Mouse (Mus musculus) ES-E14 (cell line): ENCODE data around the gene Sh3kbp1.

Experiments
- CHD2 ChIP-seq: IDR thresholded peaks from 2 replicates; pipeline ENCODE4 v1.6.1; 2014; ENCODE audit warnings: mild to moderate bottlenecking, low read depth, low read length, inconsistent platforms
- HCFC1 ChIP-seq: IDR thresholded peaks from 2 replicates; pipeline ENCODE4 v1.6.1; 2012; ENCODE audit warnings: low read length, inconsistent platforms, borderline replicate concordance; ENCODE audit not compliant: insufficient read depth
- MAFK ChIP-seq: IDR thresholded peaks from 2 replicates; pipeline ENCODE4 v1.6.1; 2014; ENCODE audit warnings: mild to moderate bottlenecking, low read depth, low read length, inconsistent platforms; ENCODE audit not compliant: insufficient read depth
- ZC3H11A ChIP-seq: IDR thresholded peaks from 2 replicates; pipeline ENCODE4 v1.6.1; 2012; ENCODE audit warnings: low read depth, mild to moderate bottlenecking, inconsistent platforms, low read length, borderline replicate concordance
- ZNF384 ChIP-seq: IDR thresholded peaks from 2 replicates; pipeline ENCODE4 v1.6.1; 2012; ENCODE audit warnings: low read depth, low read length, inconsistent platforms

DNA sequence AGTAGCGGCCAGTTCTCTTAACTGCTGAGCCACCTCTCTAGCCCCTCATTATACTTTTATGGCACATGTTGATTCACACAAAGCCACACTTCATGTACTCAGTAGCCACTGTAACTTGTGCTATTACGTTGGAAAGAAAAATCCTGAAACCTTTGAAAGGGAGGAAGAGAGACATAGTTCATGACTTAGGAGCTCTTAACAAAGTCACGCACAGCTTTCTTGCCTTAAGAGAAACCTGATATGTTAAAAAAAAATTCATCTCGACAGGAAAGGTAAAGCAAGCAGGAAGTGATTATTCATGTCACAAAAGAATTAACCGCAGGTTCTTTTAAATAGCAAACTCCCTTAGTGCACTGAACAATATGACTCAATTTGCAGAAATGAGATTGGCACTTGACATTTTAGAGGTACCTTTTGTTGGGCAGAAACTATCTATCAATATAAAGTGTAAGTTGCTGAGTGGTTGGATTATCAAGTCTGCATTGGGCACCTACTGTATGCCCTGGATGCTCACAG is 51.3 kb downstream of the Sh3kbp1 start:
- TF ChIP-seq HCFC1 (no peak), ZNF384 (no peak), MAFK (no peak), CHD2 (no peak), ZC3H11A (no peak)
